Mouse (Mus musculus): Measurements from ENCODE around the gene Aox1.

The Aox1 gene

DNA sequence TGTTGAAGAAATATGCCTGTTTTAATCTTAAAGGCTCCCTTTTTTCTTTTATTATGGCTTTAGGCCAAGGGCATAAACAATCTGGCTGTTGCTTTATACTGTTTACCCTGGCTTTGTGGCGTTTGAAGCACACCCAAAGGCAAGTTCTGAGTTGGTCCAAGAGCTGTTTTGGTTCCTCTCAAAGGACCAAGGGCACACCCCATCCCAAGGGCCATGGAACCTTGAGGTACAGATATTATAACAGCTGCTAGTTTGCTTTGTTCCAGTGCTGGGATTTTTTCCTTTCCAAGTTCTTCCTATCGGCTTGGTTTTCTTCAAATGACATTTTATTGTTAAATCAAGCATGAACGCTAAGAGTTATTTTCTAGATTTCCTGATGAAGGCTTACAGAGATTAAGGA lies 35.9 kb downstream of the Aox1 start:
- no peak for DNase-seq

- no peak for DNase-seq
Measured at GRCm38 (mm10) chr1:58069181-58069580, 39.5 kb downstream of the Aox1 start.

- no peak for DNase-seq
Measured at GRCm38 (mm10) chr1:58070091-58070490, 40.4 kb downstream of the Aox1 start.

- no peak for DNase-seq
Measured at GRCm38 (mm10) chr1:58071006-58071405, 41.3 kb downstream of the Aox1 start.

GRCm38 (mm10) chr1:58071509-58071908 lies 41.8 kb downstream of the Aox1 start:
- DNase-seq = no peak

DNA sequence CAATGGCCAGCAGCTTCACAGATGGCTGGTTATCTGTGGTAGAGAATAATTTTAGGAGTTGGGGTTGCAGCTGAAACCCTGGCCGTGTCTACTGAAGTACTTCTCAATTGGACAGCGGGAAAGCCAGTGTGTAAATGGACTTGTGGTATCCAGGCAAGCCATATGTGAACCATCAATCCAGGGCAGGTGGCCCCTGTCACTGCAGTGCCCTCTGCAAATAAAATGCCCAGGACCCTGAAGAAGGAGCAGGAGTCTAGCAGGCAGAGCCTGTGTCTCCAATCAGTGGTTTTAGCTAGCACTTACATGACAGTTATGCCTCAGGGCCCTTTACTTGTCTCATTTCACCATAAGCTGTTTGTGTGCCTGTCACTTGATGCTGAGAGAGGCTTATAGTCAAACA lies 42.7 kb downstream of the Aox1 start:
- no peak for DNase-seq

DNA sequence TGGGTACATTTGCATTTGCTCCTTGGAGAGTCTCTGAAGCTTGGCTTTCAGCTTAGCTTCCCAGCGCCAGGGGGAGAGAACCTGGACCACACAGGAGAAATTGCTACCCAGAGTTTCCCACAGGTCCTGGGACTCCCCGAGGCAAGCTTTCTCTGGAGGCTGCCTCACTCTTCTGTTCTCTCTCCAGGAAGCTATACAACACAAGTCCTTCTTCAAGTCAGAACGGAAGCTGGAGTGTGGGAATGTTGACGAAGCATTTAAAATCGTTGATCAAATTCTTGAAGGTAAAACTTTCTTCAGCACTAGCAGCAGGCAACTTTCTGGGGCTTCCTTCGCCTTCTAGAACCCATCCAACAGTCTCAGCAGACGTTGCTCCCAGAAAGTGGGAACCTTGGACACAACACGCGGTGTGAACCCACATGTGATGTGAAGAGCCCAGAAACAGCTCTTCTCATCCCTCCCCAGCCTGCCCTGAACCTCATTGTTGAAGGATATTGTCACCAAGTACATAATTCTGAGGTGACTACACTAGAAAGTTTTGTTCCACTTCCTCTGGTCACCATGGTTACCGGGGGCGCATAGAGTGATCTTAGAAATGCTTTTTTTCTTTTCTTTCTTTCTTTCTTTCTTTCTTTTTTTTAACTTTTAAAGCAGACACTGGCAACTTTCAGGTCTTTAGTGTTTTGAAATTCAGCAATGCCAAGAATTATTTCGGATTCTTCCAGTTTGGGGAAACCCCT lies 43.4 kb downstream of the Aox1 start:
- DNase-seq = peak; percentile 12

- DNase-seq = no peak
Measured at GRCm38 (mm10) chr1:58074266-58074665, 44.5 kb downstream of the Aox1 start.

DNA sequence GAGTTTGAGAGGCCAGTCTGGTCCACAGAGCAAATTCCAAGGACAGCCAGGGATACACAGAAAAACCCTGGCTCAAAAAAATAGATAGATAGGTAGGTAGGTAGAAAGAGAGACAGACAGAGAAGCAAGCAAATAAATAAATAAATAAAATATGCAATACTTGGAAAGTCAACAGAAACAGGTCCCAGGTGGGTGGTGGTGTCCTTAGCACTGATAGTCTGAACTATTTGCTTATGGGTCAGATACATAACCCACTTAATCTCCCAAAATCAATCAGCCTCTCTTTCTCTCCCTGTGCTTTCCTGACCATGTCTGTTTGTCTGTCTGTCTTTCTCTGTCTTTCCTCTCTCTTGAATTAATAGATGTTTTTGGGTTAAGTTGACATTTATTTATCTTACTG lies 48.2 kb downstream of the Aox1 start:
- DNase-seq = no peak

DNA sequence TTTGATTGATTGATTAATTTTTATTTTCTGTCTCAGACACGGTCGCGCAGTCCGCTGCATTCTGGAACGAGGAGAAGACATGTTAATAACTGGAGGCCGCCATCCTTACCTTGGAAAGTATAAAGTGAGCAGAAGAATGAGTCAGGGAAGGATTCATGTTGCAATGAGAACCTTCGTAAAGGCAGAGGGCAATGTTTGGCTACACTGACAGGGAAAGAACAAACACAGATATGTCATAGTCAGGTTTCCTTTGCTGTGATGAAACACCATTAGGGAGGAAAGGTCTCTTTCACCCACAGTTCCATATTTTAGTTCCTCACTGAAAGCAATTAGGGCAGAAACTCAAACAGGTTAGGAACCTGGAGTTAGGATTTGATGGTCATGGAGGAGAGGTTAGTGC lies 48.7 kb downstream of the Aox1 start:
- no peak for DNase-seq

GRCm38 (mm10) chr1:58079689-58080088 lies 50.0 kb downstream of the Aox1 start:
- no peak for DNase-seq

GRCm38 (mm10) chr1:58080446-58080845 lies 50.7 kb downstream of the Aox1 start:
- no peak for DNase-seq

DNA sequence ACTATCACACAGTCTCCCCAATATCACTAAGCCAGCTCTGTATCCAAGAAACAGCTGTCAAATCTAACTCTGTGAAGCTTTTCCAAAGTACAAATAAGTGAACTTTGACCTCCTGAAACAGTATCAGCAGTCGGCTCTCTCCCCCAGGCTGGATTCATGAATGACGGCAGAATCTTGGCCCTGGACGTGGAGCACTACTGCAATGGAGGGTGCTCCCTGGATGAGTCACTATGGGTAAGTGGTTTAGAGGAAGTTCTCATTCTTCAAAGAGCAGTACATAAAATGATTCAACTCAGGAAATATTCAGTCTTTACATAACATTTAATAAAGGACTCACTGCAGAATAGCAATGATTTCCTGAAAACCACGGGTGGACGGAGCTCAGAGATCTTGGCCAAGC lies 51.6 kb downstream of the Aox1 start:
- DNase-seq = no peak

DNA sequence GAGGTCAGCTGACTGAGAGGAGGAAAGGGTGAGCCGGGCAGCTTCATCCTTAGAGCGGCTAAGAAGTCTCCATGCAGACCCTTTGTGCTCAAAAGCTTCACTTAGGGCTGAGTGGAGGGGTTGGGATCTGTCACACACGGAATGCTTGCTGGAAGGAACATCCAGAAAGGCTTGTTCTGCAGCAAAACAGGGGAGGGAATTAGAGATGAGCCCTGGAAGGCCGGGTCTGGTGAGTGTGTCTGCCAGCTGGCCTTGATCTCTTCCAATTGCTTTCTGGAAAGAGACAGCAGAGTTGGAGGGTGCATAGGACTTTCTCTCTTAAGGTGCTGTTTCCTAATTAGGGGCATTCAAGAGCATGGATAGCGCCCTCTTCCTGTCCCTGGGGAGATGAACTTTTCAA lies 59.6 kb downstream of the Aox1 start:
- no peak for DNase-seq

GRCm38 (mm10) chr1:58090191-58090590 lies 60.5 kb downstream of the Aox1 start:
- no peak for DNase-seq

- no peak for DNase-seq
Measured at GRCm38 (mm10) chr1:58091213-58091612, 61.5 kb downstream of the Aox1 start.

GRCm38 (mm10) chr1:58091992-58092560 lies 62.3 kb downstream of the Aox1 start:
- DNase-seq = no peak

- DNase-seq = no peak
Measured at GRCm38 (mm10) chr1:58097338-58097737, 67.6 kb downstream of the Aox1 start.

GRCm38 (mm10) chr1:58099119-58099518 lies 69.4 kb downstream of the Aox1 start:
- no peak for DNase-seq

- no peak for DNase-seq
Measured at GRCm38 (mm10) chr1:58101531-58102146, 71.9 kb downstream of the Aox1 start.

- DNase-seq = no peak
Measured at GRCm38 (mm10) chr1:58102494-58102893, 72.8 kb downstream of the Aox1 start.

GRCm38 (mm10) chr1:58105685-58106084 lies 76.0 kb downstream of the Aox1 start:
- no peak for DNase-seq

GRCm38 (mm10) chr1:58107066-58107465 lies 77.3 kb downstream of the Aox1 start:
- DNase-seq = no peak

DNA sequence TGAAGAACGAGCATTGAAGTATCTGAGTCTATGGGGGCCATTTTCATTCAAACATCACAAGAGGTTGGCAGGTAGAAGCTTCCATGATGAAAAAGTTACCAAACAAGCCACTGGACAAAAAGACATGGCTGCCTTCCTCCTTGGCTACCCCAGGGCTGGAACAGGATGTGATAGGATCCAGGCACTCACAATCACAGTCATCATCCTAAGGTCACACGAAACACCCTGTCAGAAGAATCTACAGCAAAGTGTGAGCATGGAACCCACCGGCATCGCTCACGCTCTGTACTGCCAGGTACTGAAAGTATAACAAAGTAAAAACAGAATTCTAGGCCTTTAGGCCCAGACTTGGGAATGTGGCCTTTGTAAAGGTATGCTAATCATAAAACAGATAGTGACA lies 80.5 kb downstream of the Aox1 start:
- DNase-seq = no peak

GRCm38 (mm10) chr1:58111315-58111714 lies 81.6 kb downstream of the Aox1 start:
- no peak for DNase-seq
